Mouse (Mus musculus): ENCODE measurements around the gene Slc25a19. TPM values are rescaled to one million over a fixed set of nuclear protein-coding genes. Genes with fewer than 3 reads are reported as not detected.

Gene Slc25a19
- polyA plus RNA-seq, 1 experiment from 2014 or later, result 27.8 TPM

GRCm38 (mm10) chr11:115623487-115624070 lies 4.5 kb downstream of the Slc25a19 start:
- Histone ChIP-seq H3K4me1 (peaks cover 12% of the 10 kb centered on the region), H3K36me3 (peaks cover 49% of the 10 kb centered on the region), H3K27ac (no peak overlapping the region), H3K27me3 (ENCODE audit: low read depth, poor library complexity, severe bottlenecking) (no peaks in the 10 kb centered on the region), H3K4me3 (no peak overlapping the region), H3K9me3 (replicated peaks) (no peaks in the 10 kb centered on the region)
- DNase-seq (ENCODE audit: low spot score), result no peak
- WGBS, result 83% methylated on average over 9 of the region's 9 CpGs

DNA sequence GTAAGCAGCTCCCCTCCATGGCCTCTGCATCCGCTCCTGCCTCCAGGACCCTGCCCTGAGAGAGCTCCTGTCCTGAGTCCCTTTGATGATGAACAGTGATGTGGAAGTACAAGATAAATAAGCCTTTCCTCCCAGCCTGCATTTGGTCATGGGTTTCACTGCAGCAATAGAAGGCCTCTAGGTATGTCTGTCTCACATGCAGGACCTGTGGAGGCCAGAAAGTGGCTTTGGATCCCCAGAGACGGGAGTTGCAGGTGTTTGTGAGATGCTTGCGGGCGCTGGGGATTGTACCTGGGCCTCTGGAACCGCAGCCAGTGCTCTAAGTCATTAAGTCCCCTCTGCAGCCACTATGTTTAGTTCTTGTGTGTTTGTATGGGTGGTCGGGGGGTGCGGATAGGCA lies 8.1 kb downstream of the Slc25a19 start:
- no peak overlapping the region for H3K27ac ChIP-seq

DNA sequence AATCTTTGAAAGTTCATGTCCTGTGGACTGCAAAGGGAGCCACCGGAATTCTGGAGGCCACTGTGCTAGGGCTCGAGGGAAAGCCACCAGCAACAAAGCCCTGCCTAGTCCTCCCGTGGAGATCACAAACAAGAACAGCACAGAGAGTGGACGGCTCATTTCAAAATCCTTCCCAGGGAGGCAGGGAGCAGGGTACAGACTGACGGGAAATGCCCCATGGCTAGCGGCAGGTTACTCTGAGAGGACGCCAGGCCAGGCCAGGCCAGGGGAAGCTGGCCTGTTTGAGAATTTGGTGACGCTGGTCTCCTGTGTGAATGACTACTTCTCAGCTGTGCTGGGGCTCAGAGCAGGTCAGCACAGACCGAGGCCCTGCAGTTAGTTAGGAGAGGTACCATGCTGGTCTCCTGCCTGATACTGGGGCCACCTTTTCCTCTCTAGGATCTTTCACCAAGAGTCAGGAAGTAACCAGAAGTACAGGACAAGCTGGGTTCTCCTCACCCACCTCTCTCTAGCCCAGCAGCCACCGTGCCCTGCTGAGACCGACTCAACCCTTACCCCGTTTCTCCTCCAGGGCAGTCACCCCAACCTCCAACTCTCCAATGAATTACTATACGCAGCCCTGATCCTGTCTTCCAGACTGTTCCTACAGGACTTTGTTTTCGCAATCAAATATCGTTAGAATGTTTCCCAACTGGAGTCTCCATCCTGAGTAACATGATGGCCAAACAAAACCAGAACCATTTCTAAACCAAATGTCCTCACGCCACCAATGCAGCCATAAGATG lies 9.2 kb downstream of the Slc25a19 start:
- Histone ChIP-seq H3K36me3 (peaks cover 66% of the 10 kb centered on the region), H3K9me3 (replicated peaks) (no peaks in the 10 kb centered on the region), H3K4me3 (no peak overlapping the region), H3K27ac (no peak overlapping the region), H3K4me1 (peaks cover 3% of the 10 kb centered on the region), H3K27me3 (ENCODE audit: low read depth, poor library complexity, severe bottlenecking) (no peaks in the 10 kb centered on the region)
- WGBS, result 94% methylated on average over 16 of the region's 16 CpGs
- no peak for DNase-seq (ENCODE audit: low spot score)

More for the DNA sequence above, 8.1 kb downstream of the Slc25a19 start:
- no peak for DNase-seq (ENCODE audit: low spot score)
- Histone ChIP-seq H3K4me1 (0 out of 2 replicates have a peak, but pooled peaks cover 3% of the 10 kb centered on the region), H3K9me3 (replicated peaks) (no peaks in the 10 kb centered on the region), H3K36me3 (peaks cover 63% of the 10 kb centered on the region), H3K4me3 (no peak overlapping the region), H3K27me3 (ENCODE audit: low read depth, poor library complexity, severe bottlenecking) (no peaks in the 10 kb centered on the region)
- WGBS, result 96% methylated on average over 7 of the region's 7 CpGs

DNA sequence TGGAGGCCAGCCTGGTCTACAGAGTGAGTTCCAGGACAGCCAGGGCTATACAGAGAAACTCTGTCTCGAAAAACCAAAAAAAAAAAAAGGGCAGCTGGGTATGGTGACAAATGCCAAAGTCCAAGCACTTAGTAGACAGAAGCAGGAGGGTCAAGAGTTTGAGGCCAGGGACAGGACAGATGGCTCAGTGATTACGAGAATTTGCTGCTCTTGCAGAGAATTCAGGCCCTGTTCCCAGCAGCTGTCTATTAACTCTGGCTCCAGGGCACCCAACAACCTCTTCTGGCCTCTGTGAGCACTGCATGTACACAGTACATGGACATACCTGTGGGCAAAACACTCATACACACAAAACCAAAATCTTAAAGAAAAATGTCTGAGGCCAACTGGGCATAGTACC lies 10.1 kb downstream of the Slc25a19 start:
- H3K9me3 ChIP-seq (replicated peaks), result no peaks in the 10 kb centered on the region

DNA sequence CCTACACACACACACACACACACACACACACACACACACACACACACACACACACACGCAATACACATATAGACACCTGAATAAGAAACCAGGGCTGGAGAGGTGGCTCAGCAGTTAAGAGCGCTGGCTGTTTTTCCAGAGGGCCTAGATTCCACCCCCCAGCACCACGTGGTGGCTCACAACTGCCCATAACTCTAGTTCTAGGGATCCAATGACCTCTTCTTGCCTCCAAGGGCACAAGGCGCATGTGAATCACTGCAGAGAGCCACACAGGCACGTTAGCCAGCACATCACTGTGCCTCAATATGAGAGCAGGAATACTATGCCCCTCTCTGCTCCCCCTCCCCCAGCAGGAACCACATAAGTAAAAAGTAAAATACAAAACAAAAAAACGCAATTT lies 11.2 kb downstream of the Slc25a19 start:
- no peaks in the 10 kb centered on the region for H3K27me3 ChIP-seq (ENCODE audit: low read depth, poor library complexity, severe bottlenecking)
- peaks cover 47% of the 10 kb centered on the region for H3K36me3 ChIP-seq
- 80% methylated on average over 6 of the region's 6 CpGs for WGBS
- no peak for DNase-seq (ENCODE audit: low spot score)
- peaks cover 18% of the 10 kb centered on the region for H3K4me1 ChIP-seq
- H3K4me3 ChIP-seq, result no peak overlapping the region
- H3K27ac ChIP-seq, result no peak overlapping the region
- no peaks in the 10 kb centered on the region for H3K9me3 ChIP-seq (replicated peaks)

More for the DNA sequence above, 10.1 kb downstream of the Slc25a19 start:
- no peak overlapping the region for H3K4me3 ChIP-seq
- no peak overlapping the region for H3K27ac ChIP-seq
- DNase-seq (ENCODE audit: low spot score), result no peak
- WGBS, result 89% methylated on average over 2 of the region's 2 CpGs
- peaks cover 57% of the 10 kb centered on the region for H3K36me3 ChIP-seq
- H3K27me3 ChIP-seq (ENCODE audit: low read depth, poor library complexity, severe bottlenecking), result no peaks in the 10 kb centered on the region
- H3K4me1 ChIP-seq, result peaks cover 12% of the 10 kb centered on the region

- Histone ChIP-seq H3K9me3 (replicated peaks) (no peaks in the 10 kb centered on the region), H3K4me3 (no peak overlapping the region), H3K27ac (no peak overlapping the region), H3K36me3 (peaks cover 45% of the 10 kb centered on the region), H3K4me1 (peaks cover 24% of the 10 kb centered on the region), H3K27me3 (ENCODE audit: low read depth, poor library complexity, severe bottlenecking) (no peaks in the 10 kb centered on the region)
- WGBS, result 89% methylated on average over 7 of the region's 7 CpGs
- no peak for DNase-seq (ENCODE audit: low spot score)
These were observed 11.7 kb downstream of the Slc25a19 start for GRCm38 (mm10) chr11:115616371-115616770.

GRCm38 (mm10) chr11:115615875-115616274 lies 12.2 kb downstream of the Slc25a19 start:
- peaks cover 24% of the 10 kb centered on the region for H3K4me1 ChIP-seq
- peaks cover 40% of the 10 kb centered on the region for H3K36me3 ChIP-seq
- no peak overlapping the region for H3K4me3 ChIP-seq
- 92% methylated on average over 6 of the region's 6 CpGs for WGBS
- DNase-seq (ENCODE audit: low spot score), result no peak
- H3K27me3 ChIP-seq (ENCODE audit: low read depth, poor library complexity, severe bottlenecking), result no peaks in the 10 kb centered on the region
- no peaks in the 10 kb centered on the region for H3K9me3 ChIP-seq (replicated peaks)
- no peak overlapping the region for H3K27ac ChIP-seq

GRCm38 (mm10) chr11:115615108-115615825 lies 12.8 kb downstream of the Slc25a19 start:
- peaks cover 24% of the 10 kb centered on the region for H3K4me1 ChIP-seq
- H3K4me3 ChIP-seq, result no peak overlapping the region
- H3K27me3 ChIP-seq (ENCODE audit: low read depth, poor library complexity, severe bottlenecking), result no peaks in the 10 kb centered on the region
- H3K27ac ChIP-seq, result no peak overlapping the region
- H3K36me3 ChIP-seq, result peaks cover 35% of the 10 kb centered on the region
- no peaks in the 10 kb centered on the region for H3K9me3 ChIP-seq (replicated peaks)
- no peak for DNase-seq (ENCODE audit: low spot score)
- WGBS, result 86% methylated on average over 15 of the region's 15 CpGs

GRCm38 (mm10) chr11:115614346-115615107 lies 13.6 kb downstream of the Slc25a19 start:
- H3K9me3 ChIP-seq (replicated peaks), result no peaks in the 10 kb centered on the region
- no peak overlapping the region for H3K27ac ChIP-seq
- no peak for DNase-seq (ENCODE audit: low spot score)
- 0 out of 2 replicates have a peak overlapping the region, but pooled peaks have one; percentile 0 for H3K4me3 ChIP-seq
- peaks cover 24% of the 10 kb centered on the region for H3K4me1 ChIP-seq
- peaks cover 35% of the 10 kb centered on the region for H3K36me3 ChIP-seq
- H3K27me3 ChIP-seq (ENCODE audit: low read depth, poor library complexity, severe bottlenecking), result no peaks in the 10 kb centered on the region
- WGBS, result 92% methylated on average over 10 of the region's 10 CpGs

GRCm38 (mm10) chr11:115613138-115613945 lies 14.8 kb downstream of the Slc25a19 start:
- Histone ChIP-seq H3K27ac (peak overlapping the region; percentile 86), H3K36me3 (peaks cover 44% of the 10 kb centered on the region), H3K27me3 (ENCODE audit: low read depth, poor library complexity, severe bottlenecking) (no peaks in the 10 kb centered on the region), H3K4me3 (peak overlapping the region; percentile 72), H3K9me3 (replicated peaks) (no peaks in the 10 kb centered on the region), H3K4me1 (peaks cover 24% of the 10 kb centered on the region)
- DNase-seq (ENCODE audit: low spot score), result peak; percentile 37
- under 1% methylated on average over 16 of the region's 16 CpGs for WGBS

DNA sequence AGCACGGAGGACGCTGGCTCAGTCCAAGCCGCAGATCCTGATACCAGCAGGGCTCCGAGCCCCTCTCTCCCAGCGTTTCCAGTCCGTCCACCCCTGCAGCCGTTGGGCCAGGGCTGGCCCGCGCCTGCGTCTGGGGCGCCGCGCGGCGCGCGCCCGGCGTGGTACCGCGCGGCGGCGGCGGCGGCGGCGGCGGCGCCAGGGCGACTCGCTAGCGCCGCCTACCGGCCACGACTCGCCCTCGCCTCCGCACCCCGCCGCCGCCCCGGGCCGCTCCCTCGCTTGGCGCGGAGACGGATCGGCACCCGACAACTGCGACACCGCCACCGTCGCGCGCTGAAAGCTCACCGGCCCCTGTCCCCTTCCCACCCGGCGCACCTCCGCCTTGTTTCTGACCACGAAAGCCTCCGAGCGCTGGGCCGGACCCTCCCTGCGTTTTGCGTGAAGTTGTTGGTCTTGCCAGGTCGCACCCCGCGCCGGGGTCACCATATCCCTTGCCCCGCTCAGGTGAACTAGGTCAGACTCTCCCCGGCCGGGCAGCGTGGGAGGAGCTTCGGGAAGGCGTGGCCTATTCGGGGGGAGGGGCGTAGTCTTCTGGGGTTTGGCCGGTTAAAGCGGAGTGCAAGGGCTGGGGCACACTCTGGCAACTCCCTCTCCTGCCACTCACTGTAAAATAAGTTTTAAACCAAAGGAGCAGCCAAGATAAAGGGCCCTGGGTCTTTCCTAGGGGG lies 15.5 kb downstream of the Slc25a19 start, which contains the start of gene Mif4gd:
TSS of gene Mif4gd (minus strand) at position 560 of the 728 bp plus-strand sequence.
- Histone ChIP-seq H3K9me3 (replicated peaks) (no peaks in the 10 kb centered on the region), H3K4me3 (peak within 1 kb of the TSS; percentile 72), H3K27ac (peak within 1 kb of the TSS; percentile 86), H3K27me3 (ENCODE audit: low read depth, poor library complexity, severe bottlenecking) (no peaks in the 10 kb centered on the region), H3K36me3 (peaks cover 50% of the 10 kb centered on the region), H3K4me1 (peaks cover 24% of the 10 kb centered on the region)
- WGBS, result under 1% methylated on average over 69 of the region's 80 CpGs
- DNase-seq (ENCODE audit: low spot score), result peak; percentile 91
